Mouse (Mus musculus): Measurements from ENCODE around the gene Ntrk3.

The Ntrk3 gene

DNA sequence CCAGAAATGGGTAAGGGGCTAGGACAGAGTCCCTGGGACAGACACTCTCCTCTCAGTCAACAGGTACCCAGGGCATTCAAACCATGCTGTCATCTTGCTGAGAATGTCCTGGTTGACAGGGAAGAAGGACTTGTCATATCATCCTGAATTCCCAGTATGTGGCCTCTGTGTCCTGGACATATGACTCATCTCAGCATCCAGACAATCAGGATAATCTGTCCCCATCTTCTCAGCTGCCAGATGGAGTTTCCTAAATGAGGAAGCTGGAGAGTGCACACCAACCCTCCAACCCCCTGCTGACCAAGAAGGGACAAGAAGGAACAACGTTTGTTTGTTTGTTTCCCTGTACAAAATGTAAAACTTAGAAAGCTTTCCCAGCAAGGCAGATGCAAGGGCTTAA, 156.5 kb downstream of the Ntrk3 start:
- in situ Hi-C loops (cut with MseI, MboI): loop anchor here in 1 of 2 experiments (25.0 kb wide), 1 partner anchor 306 kb away; the partner anchor contains the start of gene Aen

DNA sequence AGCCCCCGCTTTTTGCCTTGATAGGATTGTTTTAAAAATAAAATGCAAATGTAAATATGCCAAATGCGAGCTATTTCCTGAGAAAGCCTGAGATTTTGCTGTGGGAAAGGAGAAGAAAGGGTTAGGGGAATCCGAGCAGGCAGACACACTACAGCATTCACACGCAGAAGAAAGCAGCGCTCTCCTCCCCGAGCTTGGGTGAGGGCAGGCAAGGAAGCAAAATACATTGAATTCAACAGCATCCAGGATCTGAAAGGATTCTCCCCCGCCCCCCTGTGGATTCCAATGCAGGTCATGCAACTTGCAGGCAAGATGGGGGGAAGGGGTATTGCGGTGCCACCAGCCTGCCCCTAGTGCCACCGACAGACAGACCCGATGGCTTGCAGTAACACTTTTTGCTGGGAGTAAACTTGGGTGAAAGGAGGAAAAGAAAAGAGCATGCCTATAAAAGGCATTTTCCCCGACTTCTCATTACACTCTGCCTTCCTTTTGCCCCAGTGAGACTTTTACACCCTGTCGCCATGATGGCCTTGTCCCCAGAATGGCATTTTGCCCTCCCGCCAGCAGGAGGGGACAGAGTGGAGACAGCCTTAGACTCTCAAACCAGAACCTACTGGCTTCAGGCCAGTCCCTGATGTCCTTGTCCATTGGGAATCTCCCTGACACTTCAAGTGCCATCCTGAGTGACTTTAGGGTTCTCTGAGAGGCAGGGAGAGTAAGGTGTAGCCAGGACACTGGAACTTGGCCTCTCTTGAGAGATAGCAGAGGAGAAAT, 158.2 kb downstream of the Ntrk3 start:
- in situ Hi-C loops (cut with MseI, MboI): loop anchor here in 1 of 2 experiments (25.0 kb wide), 1 partner anchor 308 kb away; the partner anchor contains the start of gene Aen

DNA sequence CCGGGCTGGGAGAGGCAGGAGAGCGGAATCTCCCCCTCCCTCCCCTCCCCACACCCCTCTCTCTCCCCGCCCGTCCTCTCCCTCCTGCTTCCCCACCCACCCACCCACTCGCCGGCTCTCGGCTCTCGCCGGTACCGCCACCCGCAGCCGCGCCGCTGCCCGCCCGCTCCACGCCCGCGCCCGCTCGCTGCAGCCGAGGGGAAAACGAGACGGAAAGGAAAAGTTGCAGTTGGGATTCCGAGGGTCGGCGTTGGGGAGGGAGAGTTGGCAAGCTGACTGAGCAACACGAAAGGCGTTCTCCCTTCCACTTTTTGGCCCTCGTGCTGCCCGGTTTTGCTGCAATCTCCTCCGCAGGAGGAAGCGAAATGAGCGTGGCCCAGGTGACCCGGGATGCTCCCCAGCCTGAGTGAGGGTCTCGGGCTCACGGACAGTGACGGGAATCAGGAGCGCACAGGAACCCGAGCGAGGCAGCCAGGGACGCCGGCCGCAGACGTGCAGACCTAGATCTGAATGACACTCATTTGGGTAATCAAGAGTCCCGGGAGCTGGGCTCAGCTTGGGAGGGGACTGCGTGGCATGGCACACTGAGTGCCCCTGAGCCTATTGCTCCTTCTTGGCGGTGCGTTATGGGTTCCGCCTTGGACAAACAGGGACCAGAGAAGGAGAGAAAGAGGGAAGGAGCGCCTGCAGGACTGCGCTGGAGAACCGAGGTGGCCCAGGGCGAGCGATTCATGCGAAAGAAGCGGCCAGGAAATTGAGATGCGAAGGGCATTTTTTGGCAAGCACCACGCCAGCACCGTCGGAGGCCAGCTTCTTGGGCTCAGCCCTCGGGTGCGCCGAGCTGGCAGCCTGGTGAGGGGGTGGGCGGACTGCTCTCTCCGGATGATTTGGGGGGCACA, 159.1 kb downstream of the Ntrk3 start:
- in situ Hi-C loops (cut with MseI, MboI): loop anchor here in 1 of 2 experiments (25.0 kb wide), 1 partner anchor 309 kb away; the partner anchor contains the start of gene Aen

DNA sequence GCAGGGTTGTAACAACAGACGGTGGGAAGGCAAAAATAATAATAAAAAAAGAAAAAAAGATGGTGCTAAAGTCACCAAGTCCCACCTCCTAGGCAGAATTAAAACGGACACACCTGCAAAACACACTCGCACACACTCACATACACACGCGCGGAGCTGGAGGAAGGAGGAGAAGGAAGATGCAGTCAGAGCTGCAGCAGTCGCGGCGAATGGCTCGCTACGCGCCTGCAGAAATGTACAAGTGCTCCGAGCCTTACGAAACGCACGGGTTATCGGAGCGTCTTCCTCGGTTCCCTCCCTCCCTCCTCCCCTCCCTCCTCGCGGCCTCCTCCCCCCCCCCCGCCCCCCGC, 159.7 kb downstream of the Ntrk3 start:
- in situ Hi-C loops (cut with MseI, MboI): loop anchor here in 1 of 2 experiments (25.0 kb wide), 1 partner anchor 309 kb away; the partner anchor contains the start of gene Aen

DNA sequence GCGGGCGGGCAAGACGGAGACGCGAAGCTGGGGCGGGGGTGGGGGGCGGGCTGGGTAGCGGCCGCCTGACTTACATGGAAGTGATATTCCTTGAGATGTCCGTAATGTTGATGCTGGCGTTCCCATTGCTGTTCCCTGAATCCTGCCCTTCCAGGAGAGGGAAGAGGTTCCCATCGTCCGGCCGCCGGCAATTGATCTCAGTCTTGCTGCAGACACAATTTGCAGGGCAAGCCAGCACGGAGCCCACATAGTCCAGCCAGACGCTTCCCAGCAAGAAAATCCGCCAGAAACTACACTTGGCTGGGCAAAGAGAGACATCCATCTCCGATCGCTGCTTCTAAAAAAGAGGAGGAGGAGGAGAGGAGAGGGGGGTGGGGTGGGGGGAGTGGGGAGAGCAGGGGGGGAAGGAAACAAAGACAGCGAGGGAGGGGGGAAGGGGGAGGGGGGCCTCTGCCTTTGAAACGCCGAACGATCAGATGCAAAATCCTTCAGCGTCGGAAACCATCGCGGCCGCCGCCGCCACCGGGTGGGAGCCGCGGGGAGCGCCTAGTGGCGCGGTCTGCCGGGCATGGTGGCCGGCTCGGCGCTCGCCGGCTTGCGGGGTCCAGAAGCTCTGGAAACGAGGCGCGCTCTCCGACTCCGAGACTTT, 160.2 kb downstream of the Ntrk3 start:
- in situ Hi-C loops (cut with MseI, MboI): loop anchor here in 1 of 2 experiments (25.0 kb wide), 1 partner anchor 310 kb away; the partner anchor contains the start of gene Aen

DNA sequence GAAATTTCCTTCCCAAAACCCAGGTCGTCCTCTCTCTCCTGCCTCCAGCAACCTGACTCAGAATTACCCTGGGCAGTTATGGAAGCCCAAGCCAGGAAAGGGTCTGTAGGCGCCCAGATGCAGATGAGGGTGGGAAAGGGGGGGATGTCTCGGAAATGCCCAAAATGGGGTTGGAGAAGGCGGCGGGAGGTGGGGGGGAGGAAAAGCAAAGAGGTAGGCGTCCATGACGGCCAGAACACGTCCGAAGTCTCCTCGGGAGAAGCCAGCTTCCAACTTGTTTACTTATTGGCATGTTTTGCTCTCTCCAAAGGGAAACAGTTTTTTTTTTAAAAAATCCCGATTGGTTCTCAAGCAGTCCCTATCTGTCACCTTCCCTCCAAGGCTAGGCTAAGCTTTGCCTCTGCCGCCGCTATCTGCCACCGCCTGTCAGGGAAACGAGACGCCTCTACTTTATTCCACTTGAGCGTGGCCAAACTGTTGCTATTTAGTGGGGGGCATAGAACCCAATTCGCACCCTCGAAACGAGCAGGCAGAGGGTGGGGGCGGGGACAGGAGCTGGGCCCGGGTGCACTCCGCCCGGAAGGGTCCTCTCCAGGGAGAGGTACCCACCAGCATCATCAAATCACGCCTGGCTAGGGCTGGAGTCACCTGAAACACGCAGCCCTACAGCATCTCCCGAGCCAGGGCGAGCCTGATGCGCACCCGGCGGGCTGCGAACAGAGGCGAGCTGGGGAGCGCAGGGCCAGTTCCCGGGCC, 160.9 kb downstream of the Ntrk3 start:
- in situ Hi-C loops (cut with MseI, MboI): loop anchor here in 1 of 2 experiments (25.0 kb wide), 1 partner anchor 310 kb away; the partner anchor contains the start of gene Aen

DNA sequence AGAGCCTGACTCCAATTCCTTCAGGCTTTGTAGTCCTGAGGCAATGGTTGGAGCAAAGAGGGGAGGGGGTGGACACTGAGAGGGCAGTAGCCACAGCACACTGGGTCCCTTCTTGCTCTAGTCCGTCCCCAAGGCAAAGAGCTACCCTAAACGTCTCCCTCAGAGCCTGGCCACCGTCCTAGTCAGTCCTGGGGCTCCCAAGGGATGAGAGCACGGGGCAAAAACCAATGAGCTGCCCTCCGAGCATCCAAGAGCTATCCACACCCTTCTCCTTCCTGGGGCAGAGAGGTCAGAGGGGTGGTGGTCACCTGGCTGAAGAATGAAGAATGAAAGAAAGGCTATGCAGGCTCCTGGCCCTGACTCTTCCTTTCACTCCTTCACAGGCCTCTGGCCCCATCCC, 161.6 kb downstream of the Ntrk3 start:
- in situ Hi-C loops (cut with MseI, MboI): loop anchor here in 1 of 2 experiments (25.0 kb wide), 1 partner anchor 311 kb away; the partner anchor contains the start of gene Aen

DNA sequence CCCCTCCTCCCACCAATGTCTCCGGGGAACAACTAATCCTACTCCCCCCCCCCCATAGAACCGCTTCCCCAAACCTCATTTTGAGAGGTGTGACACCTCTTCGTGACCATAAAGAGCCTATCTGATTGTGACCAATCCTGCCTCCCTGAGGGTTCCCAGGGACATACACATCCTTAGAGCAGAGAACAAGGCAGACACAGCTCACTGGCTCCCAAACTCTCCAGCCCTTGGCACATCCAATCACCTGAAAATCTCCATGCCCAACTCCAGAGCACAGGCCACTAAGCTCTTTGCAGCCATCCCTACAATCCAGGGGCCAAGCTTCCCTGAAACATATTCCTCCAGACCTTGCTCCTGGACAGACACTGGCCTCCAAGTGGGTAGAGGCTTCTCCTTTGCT, 162.3 kb downstream of the Ntrk3 start:
- in situ Hi-C loops (cut with MseI, MboI): loop anchor here in 1 of 2 experiments (25.0 kb wide), 1 partner anchor 312 kb away; the partner anchor contains the start of gene Aen

DNA sequence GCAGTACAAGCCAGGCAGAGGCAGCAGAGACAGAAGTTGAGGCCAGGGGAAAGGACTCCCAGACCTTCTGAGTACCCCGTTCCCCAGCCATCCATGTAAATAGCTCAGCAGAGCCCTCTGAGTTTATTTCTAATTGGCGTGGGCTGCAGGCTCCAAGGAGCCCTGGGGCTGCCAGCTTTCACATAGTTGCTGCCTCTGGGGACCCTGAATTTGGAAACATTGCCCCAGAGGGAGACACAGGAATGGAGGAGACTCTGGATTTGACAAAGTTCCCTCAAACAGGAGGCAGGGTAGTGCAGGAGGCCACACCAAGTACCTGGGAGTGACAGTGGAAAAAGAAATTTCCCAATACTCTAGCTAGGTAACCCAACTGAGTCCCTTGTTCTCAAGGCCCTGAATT, 166.6 kb downstream of the Ntrk3 start:
- in situ Hi-C loops (cut with MseI, MboI): no loop called here

DNA sequence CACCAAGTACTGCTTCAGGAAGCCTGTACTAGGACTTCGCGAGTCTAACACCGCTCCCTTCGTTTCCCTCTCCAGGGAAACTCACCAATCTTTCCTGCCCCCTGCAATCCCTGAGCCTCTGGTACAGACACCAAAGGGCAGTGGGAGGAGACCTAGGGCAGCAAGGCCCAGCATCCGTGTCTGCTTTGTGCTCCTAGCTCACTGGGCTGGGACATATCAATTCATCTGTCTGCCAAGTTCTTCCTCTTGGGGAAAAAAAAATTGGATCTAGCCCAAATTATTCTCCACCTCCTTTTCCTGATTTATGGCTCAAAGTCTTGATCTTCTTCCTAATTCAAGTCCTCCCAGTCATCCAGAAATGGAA, 168.6 kb downstream of the Ntrk3 start:
- in situ Hi-C loops (cut with MseI, MboI): no loop called here

DNA sequence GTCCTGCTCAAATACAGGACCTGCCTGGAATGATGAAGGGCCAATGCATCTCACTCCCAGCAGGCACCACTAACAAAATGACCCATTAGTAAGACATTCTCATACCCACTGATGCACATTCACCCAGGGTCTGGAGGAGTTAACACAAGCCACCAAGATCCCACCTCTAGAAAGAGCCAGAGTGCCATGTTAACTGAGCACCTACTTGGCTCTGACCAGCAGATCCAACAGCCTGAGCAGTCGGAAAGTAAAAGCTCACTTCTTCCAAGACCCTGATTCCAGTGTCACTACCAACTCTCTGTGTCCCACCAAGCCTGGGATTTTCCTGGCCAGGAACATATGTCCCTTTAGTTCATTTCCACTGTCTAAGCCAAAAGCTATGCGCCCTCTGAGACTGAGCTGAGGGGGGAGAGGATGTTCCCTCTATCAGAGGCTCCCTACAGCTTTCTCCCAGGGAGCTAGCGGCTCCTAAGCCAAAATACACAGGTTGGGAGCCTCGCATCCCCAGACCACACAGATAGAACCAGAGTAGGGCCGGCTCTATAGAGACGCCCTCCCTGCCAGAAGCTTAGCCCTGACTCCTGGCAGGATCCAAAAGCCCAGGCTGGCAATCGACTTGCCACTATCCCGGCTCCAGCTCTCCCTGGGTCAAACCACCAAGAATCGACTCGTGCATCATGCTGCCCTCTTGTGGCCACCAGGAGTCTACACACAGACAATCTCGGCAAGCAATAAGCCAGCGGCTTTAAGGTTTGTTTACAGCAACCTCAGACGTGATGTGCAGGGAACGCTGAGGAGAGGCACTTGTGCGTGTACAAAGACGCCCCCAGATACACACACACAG, 169.2 kb downstream of the Ntrk3 start:
- in situ Hi-C loops (cut with MseI, MboI): no loop called here

DNA sequence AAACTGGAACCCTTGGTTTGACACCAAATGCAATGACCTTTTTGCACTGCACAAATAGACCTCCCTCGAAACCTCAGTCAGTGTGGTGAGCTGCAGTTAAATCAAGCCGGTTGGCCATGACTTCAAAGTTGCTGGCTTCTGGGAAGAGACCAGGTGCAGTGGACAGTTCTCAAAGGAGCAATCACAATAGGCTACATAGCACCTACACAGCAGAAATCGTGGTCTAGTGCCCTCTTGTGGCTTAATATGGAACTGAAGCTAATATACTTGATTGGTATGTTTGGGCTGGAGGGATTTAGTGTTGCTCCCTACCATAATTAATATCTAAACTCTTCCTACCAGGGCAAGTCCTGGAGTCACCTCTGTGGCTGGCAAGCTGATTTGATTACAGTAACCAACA, 171.2 kb downstream of the Ntrk3 start:
- in situ Hi-C loops (cut with MseI, MboI): no loop called here

DNA sequence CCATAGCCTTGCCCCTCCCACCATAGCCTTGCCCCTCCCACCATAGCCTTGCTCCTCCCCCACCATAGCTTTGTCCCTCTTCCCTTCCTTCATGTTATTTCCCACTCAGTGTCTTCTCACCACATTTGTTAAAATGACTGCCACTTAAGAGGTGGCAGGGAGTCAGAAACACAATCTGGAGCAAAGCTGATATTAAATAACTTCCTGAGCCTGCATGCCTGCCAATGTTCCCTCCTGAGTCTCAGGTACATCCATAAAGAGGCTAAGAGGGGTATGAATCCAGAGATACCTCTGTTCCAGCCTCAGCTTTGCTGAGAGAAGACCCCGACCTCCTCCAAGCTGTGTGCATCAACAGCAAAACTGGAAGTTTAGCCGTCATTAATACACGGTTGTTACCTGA, 172.4 kb downstream of the Ntrk3 start:
- in situ Hi-C loops (cut with MseI, MboI): no loop called here

DNA sequence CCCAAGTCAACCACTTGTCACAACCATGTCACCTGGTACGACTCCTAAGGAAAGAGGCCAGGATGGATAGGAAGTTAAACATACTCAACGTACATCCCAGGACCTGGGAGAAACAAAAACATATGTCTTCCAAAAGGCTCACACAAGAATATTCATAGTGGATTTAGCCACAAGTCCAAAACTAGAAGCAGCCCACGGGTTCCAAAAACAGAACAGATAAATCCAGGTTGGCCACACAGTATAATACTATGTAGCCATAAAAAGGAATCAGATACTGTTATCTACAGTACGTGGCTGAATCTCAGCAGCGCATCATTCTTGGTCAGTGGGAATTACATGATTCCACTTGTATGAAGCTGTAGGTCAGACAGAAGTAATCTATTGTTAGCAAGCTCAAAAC, 179.3 kb downstream of the Ntrk3 start:
- in situ Hi-C loops (cut with MseI, MboI): no loop called here

DNA sequence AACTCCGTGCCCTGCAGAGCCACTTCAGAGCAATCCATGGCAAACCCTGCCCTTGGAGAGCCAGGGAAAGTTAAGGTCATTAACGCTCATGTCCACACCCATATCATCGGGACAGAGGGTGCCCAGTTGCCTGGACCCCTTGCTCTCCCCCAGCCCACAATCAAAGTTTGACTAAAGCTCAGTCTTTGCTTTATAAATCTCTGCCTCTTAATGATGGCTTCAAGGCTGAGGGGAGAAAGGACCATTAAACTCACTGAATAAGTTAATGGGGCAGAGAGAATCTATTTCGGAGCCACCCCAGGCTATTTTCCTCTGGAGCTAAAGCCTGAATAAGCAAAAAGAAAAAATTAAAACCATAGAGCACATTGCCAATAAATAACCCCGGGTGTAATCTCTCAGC, 182.3 kb downstream of the Ntrk3 start:
- in situ Hi-C loops (cut with MseI, MboI): no loop called here

DNA sequence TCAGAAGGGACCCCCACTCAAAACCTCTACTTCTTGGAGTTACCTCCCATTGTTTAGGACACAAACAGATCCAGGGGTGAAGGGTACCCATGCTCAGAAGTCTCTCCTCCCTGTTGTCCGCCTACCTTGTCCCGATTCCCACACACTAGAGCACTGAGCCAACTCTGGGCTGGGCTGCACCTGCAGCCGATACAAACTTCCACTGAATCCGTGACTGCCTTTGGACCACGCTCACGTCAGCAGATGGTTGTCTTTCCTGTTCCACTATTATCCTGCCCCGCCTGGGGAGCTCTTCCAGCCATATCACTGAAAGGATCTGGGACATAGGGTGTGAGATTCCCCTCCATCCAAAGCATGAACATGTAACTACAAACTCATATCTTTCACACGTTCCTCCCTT, 188.4 kb downstream of the Ntrk3 start:
- in situ Hi-C loops (cut with MseI, MboI): no loop called here

DNA sequence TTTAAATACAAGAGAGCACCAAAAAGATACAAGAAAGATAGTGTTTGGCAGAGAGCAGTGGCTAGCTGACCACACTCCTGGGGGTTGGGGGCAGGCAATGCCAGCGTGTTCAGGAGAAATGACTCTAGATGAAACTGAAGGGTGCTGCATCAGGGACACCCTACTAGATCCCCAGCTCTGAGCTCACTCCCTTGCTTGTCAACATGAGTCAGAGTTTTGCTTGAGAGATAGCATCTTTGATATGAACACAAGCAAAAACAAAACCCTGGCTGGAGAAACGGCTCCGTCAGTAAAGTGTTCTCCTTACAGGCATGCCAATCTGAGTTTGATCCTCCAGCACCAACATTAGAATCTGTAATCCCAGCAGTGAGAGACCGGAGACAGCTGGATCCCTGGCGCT, 189.1 kb downstream of the Ntrk3 start:
- in situ Hi-C loops (cut with MseI, MboI): no loop called here

DNA sequence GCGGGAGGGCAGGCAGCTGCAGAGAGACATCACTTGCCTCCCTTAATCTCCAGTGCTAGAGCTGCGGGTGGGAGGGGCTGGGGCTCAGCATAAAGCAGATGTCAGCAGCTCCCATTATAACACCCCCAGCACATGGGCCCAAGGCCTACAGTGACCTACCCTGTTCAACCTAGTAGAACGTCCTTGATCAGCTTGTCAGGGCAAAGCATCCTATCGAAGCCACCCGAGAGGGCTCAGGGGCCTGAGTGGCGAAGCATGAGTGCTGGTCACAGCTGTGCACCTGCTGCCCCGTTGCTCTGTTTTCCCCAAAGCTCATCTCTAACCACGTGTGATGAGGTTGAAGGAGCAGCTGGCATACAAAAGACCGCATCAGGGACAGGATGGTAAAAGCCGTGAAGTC, 191.3 kb downstream of the Ntrk3 start:
- in situ Hi-C loops (cut with MseI, MboI): no loop called here

DNA sequence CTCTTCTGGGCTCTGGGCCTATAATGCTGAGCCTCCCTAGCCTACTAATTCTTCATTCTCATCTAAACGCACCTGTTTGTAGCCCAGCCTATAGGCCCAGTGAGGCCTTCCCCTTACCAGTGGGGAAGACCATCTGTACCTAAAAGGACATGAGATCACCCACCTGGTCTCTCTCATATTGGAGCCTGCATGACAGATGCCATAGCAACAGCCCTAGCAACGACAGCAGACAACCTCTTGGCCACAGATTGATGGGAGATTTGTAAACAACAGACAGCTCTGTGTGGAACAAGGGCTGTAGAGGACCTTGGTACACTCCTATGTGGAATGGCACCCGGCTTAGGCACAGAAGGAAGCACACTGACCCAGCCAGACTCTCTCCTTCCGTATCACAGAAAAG, 195.3 kb downstream of the Ntrk3 start:
- in situ Hi-C loops (cut with MseI, MboI): no loop called here

DNA sequence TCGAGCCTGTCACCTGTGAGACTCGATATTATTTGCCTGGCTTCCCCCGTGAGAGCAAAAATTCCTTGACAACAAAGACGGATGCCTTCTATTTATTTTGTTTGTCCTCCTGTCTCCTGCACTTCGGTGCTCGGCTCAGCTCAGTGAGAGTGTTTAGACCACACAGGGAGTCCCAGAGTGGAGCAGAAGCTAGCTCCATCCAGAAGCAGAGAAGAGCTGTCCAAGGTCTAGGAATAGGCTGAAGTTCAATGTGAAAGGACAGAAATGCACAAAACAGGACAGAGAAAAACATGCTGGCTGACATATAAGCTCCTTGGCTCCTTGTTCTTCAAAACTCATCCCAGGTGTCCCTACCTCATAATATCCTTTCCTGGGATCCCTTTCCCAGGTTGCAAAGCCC, 207.5 kb downstream of the Ntrk3 start:
- in situ Hi-C loops (cut with MseI, MboI): no loop called here

All from mouse trophoblast stem cell (cell line).